Mouse (Mus musculus) myocyte (in vitro differentiated cells): Measurements from ENCODE around the gene Tctex1d2. TPM values are rescaled to one million over a fixed set of nuclear protein-coding genes. Genes with fewer than 3 reads are reported as not detected.

Source experiments
- H3K27me3 ChIP-seq: one replicate; pipeline ENCODE4 v1.6.1; 2011; ENCODE audit not compliant: control insufficient read depth, insufficient read depth, insufficient read length
- H3K36me3 ChIP-seq: one replicate; pipeline ENCODE4 v1.6.1; 2011; ENCODE audit not compliant: control insufficient read depth, insufficient read depth
- H3K4me2 ChIP-seq: one replicate; pipeline ENCODE4 v1.6.1; 2011; ENCODE audit warnings: low read depth, control low read depth
- H3K4me3 ChIP-seq: one replicate; pipeline ENCODE4 v1.5.1; 2011; ENCODE audit warnings: mild to moderate bottlenecking, control low read depth, moderate library complexity
- H3K79me2 ChIP-seq: one replicate; pipeline ENCODE4 v1.6.1; 2011; ENCODE audit not compliant: control insufficient read depth, insufficient read depth
- H3ac ChIP-seq: one replicate; pipeline ENCODE4 v1.6.1; 2011; ENCODE audit not compliant: control insufficient read depth, insufficient read length
- CEBPB ChIP-seq: IDR thresholded peaks from 2 replicates; pipeline ENCODE4 v1.6.1; 2011; ENCODE audit warnings: mild to moderate bottlenecking, moderate library complexity; ENCODE audit not compliant: poor library complexity, insufficient read depth, severe bottlenecking
- E2F4 ChIP-seq: IDR thresholded peaks from one replicate; pipeline ENCODE4 v1.6.1; 2011; ENCODE audit warnings: mild to moderate bottlenecking, control low read depth, moderate library complexity; ENCODE audit not compliant: insufficient read depth
- MAX ChIP-seq: IDR thresholded peaks from one replicate; pipeline ENCODE4 v1.6.1; 2011; ENCODE audit warnings: low read depth, mild to moderate bottlenecking, control low read depth
- MYOD1 ChIP-seq, 3 experiments: IDR thresholded peaks; one replicate each; pipeline ENCODE4 v1.6.1; 2011; ENCODE audit warnings: control low read depth in 2 of 3, low read depth in 2 of 3, mild to moderate bottlenecking in 2 of 3, moderate library complexity in 1 of 3; ENCODE audit not compliant: insufficient read length in 2 of 3, control insufficient read depth in 1 of 3
- MYOG ChIP-seq, 3 experiments: IDR thresholded peaks; one replicate each; pipeline ENCODE4 v1.6.1; 2011; ENCODE audit warnings: control low read depth in 2 of 3, low read depth in 2 of 3, mild to moderate bottlenecking in 2 of 3; ENCODE audit not compliant: insufficient read length in 2 of 3, control insufficient read depth in 1 of 3, insufficient read depth in 1 of 3
- POLR2A ChIP-seq: IDR thresholded peaks from one replicate; pipeline ENCODE4 v1.6.1; 2011; ENCODE audit warnings: low read depth, mild to moderate bottlenecking, control low read depth, moderate library complexity; ENCODE audit not compliant: insufficient read length
- POLR2AphosphoS2 ChIP-seq: IDR thresholded peaks from one replicate; pipeline ENCODE4 v1.6.1; 2011; ENCODE audit warnings: low read depth, control low read depth; ENCODE audit not compliant: insufficient read length
- REST ChIP-seq: IDR thresholded peaks from one replicate; pipeline ENCODE4 v1.6.1; 2011; ENCODE audit warnings: mild to moderate bottlenecking, control low read depth, moderate library complexity; ENCODE audit not compliant: insufficient read depth, insufficient read length
- SRF ChIP-seq: IDR thresholded peaks from one replicate; pipeline ENCODE4 v1.6.1; 2011; ENCODE audit warnings: low read depth; ENCODE audit not compliant: control insufficient read depth, insufficient read length
- TCF12 ChIP-seq: IDR thresholded peaks from one replicate; pipeline ENCODE4 v1.6.1; 2011; ENCODE audit warnings: mild to moderate bottlenecking, control low read depth; ENCODE audit not compliant: poor library complexity, insufficient read depth, severe bottlenecking
- TCF3 ChIP-seq: IDR thresholded peaks from one replicate; pipeline ENCODE4 v1.6.1; 2011; ENCODE audit warnings: low read depth, control low read depth; ENCODE audit not compliant: insufficient read length
- USF1 ChIP-seq: IDR thresholded peaks from one replicate; pipeline ENCODE4 v1.6.1; 2011; ENCODE audit warnings: low read depth, mild to moderate bottlenecking, control low read depth, moderate library complexity
- polyA plus RNA-seq: library from polyadenylated mRNA; unstranded; fragments of >200 nt; fragmentation: generic; extraction: Trizol; gene quantifications from one replicate; pipeline ENCODE4 v1.2.1, GENCODE M21; 2012; ENCODE audit warnings: missing spikeins

Tctex1d2 gene
- polyA plus RNA-seq, 1 experiment, result 12.7 TPM

GRCm38 (mm10) chr16:32402818-32403217 is 16.7 kb upstream of the Tctex1d2 start:
- Histone ChIP-seq H3K79me2 (no peaks in the 10 kb centered on the region), H3K36me3 (no peaks in the 10 kb centered on the region), H3K27me3 (no peaks in the 10 kb centered on the region), H3K4me3 (no peak overlapping the region), H3K4me2 (no peak overlapping the region), H3ac (no peak overlapping the region)
- TF ChIP-seq REST (no peak), TCF12 (no peak), USF1 (no peak), MYOD1 (IDR thresholded peaks at IDR 0.05; ENCODE audit: control insufficient read depth in 1 of 3, insufficient read length in 2 of 3, low read depth in 2 of 3) (no peak), CEBPB (no peak), TCF3 (no peak), POLR2AphosphoS2 (no peak), MYOG (IDR thresholded peaks at IDR 0.05; ENCODE audit: control insufficient read depth in 1 of 3, insufficient read depth in 1 of 3, insufficient read length in 2 of 3, low read depth in 2 of 3) (no peak), MAX (no peak)

DNA sequence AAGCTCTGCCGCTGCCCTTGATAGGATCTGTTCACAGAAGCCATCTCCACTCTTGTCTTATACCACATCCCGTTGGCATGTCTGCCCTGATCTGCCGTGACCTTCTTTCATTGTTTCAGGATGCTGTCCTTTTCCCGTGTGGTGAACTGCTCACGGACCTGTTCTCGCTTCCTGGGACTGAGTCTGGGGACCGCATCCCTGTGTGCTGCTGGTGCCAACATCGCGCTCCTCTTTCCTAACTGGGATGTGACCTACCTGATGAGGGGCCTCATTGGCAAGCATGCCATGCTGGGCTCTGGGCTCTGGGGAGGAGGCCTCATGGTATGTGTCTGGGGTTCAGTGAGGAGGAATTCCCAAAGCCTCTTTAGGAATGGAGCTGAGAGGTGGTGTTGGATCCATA is 13.8 kb upstream of the Tctex1d2 start:
- H3ac ChIP-seq, result no peak overlapping the region
- H3K4me3 ChIP-seq, result no peak overlapping the region
- no peaks in the 10 kb centered on the region for H3K79me2 ChIP-seq
- H3K36me3 ChIP-seq, result no peaks in the 10 kb centered on the region
- H3K4me2 ChIP-seq, result no peak overlapping the region
- H3K27me3 ChIP-seq, result no peaks in the 10 kb centered on the region
- TF ChIP-seq POLR2AphosphoS2 (no peak), MAX (no peak), REST (no peak), SRF (no peak), POLR2A (no peak), E2F4 (no peak), TCF3 (no peak), TCF12 (no peak), USF1 (no peak), CEBPB (no peak), MYOG (IDR thresholded peaks at IDR 0.05; ENCODE audit: control insufficient read depth in 1 of 3, insufficient read depth in 1 of 3, insufficient read length in 2 of 3, low read depth in 2 of 3) (no peak), MYOD1 (IDR thresholded peaks at IDR 0.05; ENCODE audit: control insufficient read depth in 1 of 3, insufficient read length in 2 of 3, low read depth in 2 of 3) (no peak)

DNA sequence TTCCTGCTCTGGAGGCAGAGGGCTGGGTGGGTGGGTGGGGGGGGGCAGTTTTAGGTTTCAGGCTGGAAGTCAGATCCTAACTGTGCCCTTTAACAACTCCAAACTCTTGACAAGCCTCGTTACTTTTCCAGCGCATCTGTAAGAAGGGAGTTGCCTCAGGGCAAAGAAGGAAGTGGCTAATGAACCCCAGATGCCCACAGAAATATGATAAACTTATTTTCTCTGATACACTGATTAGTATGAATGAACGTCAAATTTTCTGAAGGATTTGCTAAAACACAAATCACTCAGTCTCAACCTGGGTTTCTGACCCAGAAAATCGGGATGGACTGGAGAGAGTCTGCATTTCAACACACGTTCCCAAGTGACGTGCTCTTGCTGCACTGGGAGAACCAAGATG is 12.8 kb upstream of the Tctex1d2 start:
- Histone ChIP-seq H3K4me3 (no peak overlapping the region), H3K4me2 (no peak overlapping the region), H3K36me3 (no peaks in the 10 kb centered on the region), H3K27me3 (no peaks in the 10 kb centered on the region), H3ac (no peak overlapping the region), H3K79me2 (no peaks in the 10 kb centered on the region)
- TF ChIP-seq MYOD1 (IDR thresholded peaks at IDR 0.05; ENCODE audit: control insufficient read depth in 1 of 3, insufficient read length in 2 of 3, low read depth in 2 of 3), result no peak
- TF ChIP-seq CEBPB, result no peak
- TF ChIP-seq TCF3, result no peak
- TF ChIP-seq USF1, result no peak
- no peak for TF ChIP-seq REST
- no peak for TF ChIP-seq E2F4
- TF ChIP-seq MAX, result no peak
- TF ChIP-seq POLR2A, result no peak
- no peak for TF ChIP-seq TCF12
- TF ChIP-seq POLR2AphosphoS2, result no peak
- TF ChIP-seq SRF, result no peak

- Histone ChIP-seq H3K36me3 (no peaks in the 10 kb centered on the region), H3ac (no peak overlapping the region), H3K27me3 (no peaks in the 10 kb centered on the region), H3K79me2 (no peaks in the 10 kb centered on the region), H3K4me3 (no peak overlapping the region), H3K4me2 (no peak overlapping the region)
- TF ChIP-seq POLR2A (no peak), REST (no peak), TCF3 (no peak)
These were observed 11.8 kb upstream of the Tctex1d2 start for GRCm38 (mm10) chr16:32407730-32408129.

- no peaks in the 10 kb centered on the region for H3K79me2 ChIP-seq
- no peaks in the 10 kb centered on the region for H3K27me3 ChIP-seq
- H3K4me2 ChIP-seq, result no peak overlapping the region
- TF ChIP-seq TCF12 (no peak), E2F4 (no peak), MYOG (IDR thresholded peaks at IDR 0.05; ENCODE audit: control insufficient read depth in 1 of 3, insufficient read depth in 1 of 3, insufficient read length in 2 of 3, low read depth in 2 of 3) (no peak), MAX (no peak), CEBPB (no peak), USF1 (no peak), REST (no peak), POLR2AphosphoS2 (no peak), MYOD1 (IDR thresholded peaks at IDR 0.05; ENCODE audit: control insufficient read depth in 1 of 3, insufficient read length in 2 of 3, low read depth in 2 of 3) (no peak), TCF3 (no peak), POLR2A (no peak), SRF (no peak)
- H3K36me3 ChIP-seq, result no peaks in the 10 kb centered on the region
- H3ac ChIP-seq, result no peak overlapping the region
- H3K4me3 ChIP-seq, result no peak overlapping the region
These were observed 2.0 kb upstream of the Tctex1d2 start for GRCm38 (mm10) chr16:32417457-32417856.
